Mouse (Mus musculus): ENCODE data around the gene Daxx. TPM values are rescaled to one million over a fixed set of nuclear protein-coding genes. Genes with fewer than 3 reads are reported as not detected.

Daxx gene
- polyA plus RNA-seq, 1 experiment from 2014 or later: 90.8 TPM

DNA sequence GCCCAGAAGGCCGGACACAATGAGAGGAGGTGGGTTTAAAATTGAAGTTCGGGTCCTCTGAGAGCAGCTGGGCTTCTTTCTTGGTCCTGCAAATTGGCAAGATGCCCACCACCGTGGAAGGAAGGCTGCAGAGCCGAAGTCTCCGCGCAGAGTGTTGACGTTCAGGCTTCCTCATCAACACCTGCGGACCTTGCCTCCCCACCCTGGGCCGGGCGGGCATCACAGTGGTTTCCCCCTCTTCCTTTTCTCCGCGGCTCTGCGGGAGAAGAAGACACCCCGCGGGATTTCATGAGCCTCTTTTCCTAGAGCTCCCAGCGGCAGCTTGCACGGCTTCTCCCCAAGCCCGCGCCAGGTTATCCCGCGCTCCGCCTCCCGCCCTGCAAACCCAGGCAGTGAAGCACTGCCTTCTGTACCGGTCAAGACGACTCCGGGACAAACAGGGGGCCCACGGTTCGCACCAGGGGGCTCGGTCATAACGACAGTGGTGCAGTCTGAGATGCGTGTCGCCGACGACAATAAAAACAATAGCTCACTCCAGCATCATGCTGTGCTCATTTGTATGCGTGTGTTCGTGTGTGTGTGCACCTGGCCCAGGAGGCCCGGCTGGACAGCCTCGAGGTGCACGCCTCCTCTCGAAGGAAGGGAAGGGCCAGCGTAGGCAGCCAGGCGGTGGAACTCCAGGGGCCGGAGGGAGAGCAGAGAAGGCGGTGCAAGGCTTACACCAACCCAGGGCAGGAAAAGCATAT, 710 bp upstream of the Daxx start:
- Histone ChIP-seq H3K9me3 (no peaks in the 10 kb centered on the region), H3K27me3 (ENCODE audit: poor library complexity, severe bottlenecking) (no peaks in the 10 kb centered on the region), H3K27ac (peak overlapping the region; percentile 94), H3K36me3 (replicated peaks) (peaks cover 32% of the 10 kb centered on the region), H3K4me3 (peak overlapping the region; percentile 95), H3K4me1 (peaks cover 53% of the 10 kb centered on the region)
- 1% methylated on average over 44 of the region's 44 CpGs for WGBS
- no peak for DNase-seq (ENCODE audit: extremely low spot score, low spot score)

DNA sequence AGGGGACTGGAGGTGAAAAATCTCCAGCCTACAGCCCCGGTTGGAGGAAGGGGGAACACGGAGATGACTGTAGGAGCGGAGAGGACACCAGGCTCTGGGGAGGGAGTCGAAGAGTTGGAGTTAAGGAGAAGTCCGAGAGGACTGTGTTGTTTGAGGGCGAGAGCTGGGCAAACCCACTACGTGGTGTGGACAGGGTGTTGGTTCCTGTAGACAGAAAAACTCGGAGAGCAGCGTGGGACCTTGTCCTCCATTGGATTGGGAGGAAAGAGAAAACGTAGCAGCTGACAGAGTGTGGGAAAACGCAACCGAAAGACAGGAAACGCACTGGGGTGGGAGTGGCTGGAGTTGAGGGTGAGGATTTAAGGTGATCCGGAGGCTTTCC, 646 bp downstream of the Daxx start:
- peak overlapping the region; percentile 94 for H3K27ac ChIP-seq
- H3K4me1 ChIP-seq: peaks cover 59% of the 10 kb centered on the region
- H3K9me3 ChIP-seq: no peaks in the 10 kb centered on the region
- no peak for DNase-seq (ENCODE audit: extremely low spot score, low spot score)
- peak overlapping the region; percentile 95 for H3K4me3 ChIP-seq
- 2% methylated on average over 14 of the region's 14 CpGs for WGBS
- H3K36me3 ChIP-seq (replicated peaks): peaks cover 45% of the 10 kb centered on the region
- H3K27me3 ChIP-seq (ENCODE audit: poor library complexity, severe bottlenecking): no peaks in the 10 kb centered on the region

DNA sequence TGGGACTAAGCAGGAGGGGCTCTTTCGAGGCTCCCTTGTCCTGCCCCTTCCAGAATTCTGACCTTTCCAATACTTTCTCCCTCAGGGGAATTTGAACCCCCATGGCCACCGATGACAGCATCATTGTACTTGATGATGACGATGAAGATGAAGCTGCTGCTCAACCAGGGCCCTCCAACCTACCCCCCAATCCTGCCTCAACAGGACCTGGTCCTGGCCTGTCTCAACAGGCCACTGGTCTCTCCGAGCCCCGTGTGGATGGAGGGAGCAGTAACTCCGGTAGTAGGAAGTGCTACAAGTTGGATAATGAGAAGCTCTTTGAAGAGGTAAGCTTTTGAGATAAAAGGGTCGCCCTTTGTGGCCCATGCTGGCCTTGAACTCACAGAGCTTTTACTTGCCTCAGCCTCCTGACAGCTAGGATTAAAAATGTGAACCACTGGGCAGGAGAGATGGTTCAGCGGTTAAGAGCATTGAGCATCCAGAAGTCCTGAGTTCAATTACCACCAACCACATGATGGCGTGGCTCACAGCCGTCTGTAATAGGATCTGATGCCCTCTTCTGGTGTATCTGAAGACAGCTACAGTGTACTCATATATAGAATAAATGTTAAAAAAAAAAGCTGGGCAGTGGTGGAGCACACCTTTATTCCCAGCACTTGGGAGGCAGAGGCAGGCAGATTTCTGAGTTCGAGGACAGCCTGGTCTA, 1.3 kb downstream of the Daxx start:
- peak overlapping the region; percentile 95 for H3K4me3 ChIP-seq
- 57% methylated on average over 11 of the region's 11 CpGs for WGBS
- H3K27ac ChIP-seq: peak overlapping the region; percentile 94
- peaks cover 63% of the 10 kb centered on the region for H3K4me1 ChIP-seq
- peaks cover 49% of the 10 kb centered on the region for H3K36me3 ChIP-seq (replicated peaks)
- H3K27me3 ChIP-seq (ENCODE audit: poor library complexity, severe bottlenecking): no peaks in the 10 kb centered on the region
- H3K9me3 ChIP-seq: no peaks in the 10 kb centered on the region
- DNase-seq (ENCODE audit: extremely low spot score, low spot score): no peak

DNA sequence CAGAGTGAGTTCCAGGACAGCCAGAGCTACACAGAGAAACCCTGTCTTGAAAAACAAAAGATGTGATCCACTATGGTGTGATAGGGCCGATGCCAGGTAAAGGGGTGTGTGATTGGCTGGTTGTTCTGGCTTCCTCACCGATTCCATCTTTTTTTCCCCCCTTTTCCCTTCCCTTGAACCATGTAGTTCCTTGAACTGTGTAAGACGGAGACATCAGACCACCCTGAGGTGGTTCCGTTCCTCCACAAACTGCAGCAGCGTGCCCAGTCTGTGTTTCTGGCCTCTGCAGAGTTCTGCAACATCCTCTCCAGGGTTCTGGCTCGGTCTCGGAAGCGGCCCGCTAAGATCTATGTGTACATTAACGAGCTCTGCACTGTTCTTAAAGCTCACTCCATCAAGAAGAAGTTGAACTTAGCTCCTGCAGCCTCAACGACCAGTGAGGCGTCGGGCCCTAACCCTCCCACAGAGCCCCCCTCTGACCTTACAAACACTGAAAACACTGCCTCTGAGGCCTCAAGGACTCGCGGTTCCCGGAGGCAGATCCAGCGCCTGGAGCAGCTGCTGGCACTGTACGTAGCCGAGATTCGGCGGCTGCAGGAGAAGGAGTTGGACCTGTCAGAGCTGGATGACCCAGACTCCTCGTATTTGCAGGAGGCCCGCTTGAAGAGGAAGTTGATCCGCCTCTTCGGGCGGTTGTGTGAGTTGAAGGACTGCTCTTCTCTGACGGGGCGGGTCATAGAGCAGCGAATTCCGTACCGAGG, 2.0 kb downstream of the Daxx start:
- 94% methylated on average over 31 of the region's 31 CpGs for WGBS

DNA sequence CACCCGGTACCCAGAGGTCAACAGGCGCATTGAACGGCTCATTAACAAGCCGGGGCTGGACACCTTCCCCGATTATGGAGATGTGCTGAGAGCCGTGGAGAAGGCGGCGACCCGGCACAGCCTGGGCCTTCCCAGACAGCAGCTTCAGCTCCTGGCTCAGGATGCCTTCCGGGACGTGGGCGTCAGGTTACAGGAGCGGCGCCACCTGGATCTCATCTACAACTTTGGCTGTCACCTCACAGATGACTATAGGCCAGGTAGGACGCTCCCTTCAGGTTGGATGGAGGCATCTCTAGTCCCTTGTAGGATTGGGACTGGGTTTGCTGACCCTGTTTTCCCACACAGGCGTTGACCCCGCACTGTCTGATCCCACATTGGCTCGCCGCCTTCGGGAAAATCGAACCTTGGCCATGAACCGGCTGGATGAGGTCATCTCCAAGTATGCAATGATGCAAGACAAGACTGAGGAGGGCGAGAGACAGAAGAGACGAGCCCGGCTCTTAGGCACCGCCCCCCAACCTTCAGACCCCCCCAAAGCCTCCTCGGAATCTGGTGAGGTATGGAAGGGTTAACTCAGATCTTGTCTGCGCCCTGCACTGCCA, 2.7 kb downstream of the Daxx start:
- peak overlapping the region; percentile 16; the same call in 1 of the 2 replicates for H3K4me3 ChIP-seq
- DNase-seq (ENCODE audit: extremely low spot score, low spot score): no peak
- 94% methylated on average over 28 of the region's 28 CpGs for WGBS
- H3K36me3 ChIP-seq (replicated peaks): peaks cover 51% of the 10 kb centered on the region
- no peaks in the 10 kb centered on the region for H3K27me3 ChIP-seq (ENCODE audit: poor library complexity, severe bottlenecking)
- no peak overlapping the region for H3K27ac ChIP-seq
- peaks cover 72% of the 10 kb centered on the region for H3K4me1 ChIP-seq
- H3K9me3 ChIP-seq: no peaks in the 10 kb centered on the region

More for the DNA sequence above, 2.0 kb downstream of the Daxx start:
- no peaks in the 10 kb centered on the region for H3K27me3 ChIP-seq (ENCODE audit: poor library complexity, severe bottlenecking)
- peak overlapping the region; percentile 95; the same call in 1 of the 2 replicates for H3K4me3 ChIP-seq
- peaks cover 65% of the 10 kb centered on the region for H3K4me1 ChIP-seq
- H3K36me3 ChIP-seq (replicated peaks): peaks cover 49% of the 10 kb centered on the region
- no peak overlapping the region for H3K27ac ChIP-seq
- no peak for DNase-seq (ENCODE audit: extremely low spot score, low spot score)
- H3K9me3 ChIP-seq: no peaks in the 10 kb centered on the region

DNA sequence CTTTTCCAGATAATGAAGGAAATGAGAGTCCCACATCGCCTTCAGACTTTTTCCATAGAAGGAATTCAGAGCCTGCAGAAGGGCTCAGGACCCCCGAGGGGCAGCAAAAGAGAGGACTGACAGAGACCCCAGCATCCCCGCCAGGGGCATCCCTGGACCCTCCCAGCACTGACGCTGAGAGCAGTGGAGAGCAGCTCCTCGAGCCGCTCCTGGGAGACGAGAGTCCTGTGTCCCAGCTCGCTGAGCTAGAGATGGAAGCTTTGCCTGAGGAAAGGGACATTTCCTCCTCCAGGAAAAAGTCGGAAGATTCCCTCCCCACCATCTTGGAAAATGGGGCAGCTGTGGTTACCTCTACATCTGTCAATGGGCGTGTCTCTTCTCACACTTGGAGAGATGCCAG, 4.0 kb downstream of the Daxx start:
- Histone ChIP-seq H3K4me3 (peak overlapping the region; percentile 22; the same call in 1 of the 2 replicates), H3K36me3 (replicated peaks) (peaks cover 65% of the 10 kb centered on the region), H3K27me3 (ENCODE audit: poor library complexity, severe bottlenecking) (peaks cover 9% of the 10 kb centered on the region), H3K27ac (no peak overlapping the region), H3K9me3 (no peaks in the 10 kb centered on the region; the same call in 1 of the 2 replicates), H3K4me1 (peaks cover 78% of the 10 kb centered on the region)
- no peak for DNase-seq (ENCODE audit: extremely low spot score, low spot score)
- 89% methylated on average over 10 of the region's 10 CpGs for WGBS

DNA sequence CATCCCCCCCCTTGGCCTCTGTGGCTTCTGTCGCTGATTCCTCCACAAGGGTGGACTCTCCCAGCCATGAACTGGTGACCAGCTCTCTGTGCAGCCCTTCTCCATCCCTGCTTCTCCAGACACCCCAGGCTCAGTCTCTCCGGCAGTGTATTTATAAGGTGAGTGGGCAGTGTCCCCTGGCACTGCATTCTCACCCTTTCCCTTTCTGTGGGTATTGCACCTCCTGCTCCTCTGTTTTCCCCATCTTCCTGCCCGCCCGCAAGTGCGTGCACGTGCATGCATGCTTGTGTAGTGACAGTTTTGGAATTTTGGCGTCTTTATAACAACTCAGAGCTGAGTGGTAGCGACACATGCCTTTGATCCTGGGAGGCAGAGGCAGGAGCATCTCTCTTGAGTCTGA, 4.7 kb downstream of the Daxx start:
- H3K9me3 ChIP-seq: no peaks in the 10 kb centered on the region; the same call in 1 of the 2 replicates
- peak overlapping the region; percentile 22; the same call in 1 of the 2 replicates for H3K4me3 ChIP-seq
- H3K36me3 ChIP-seq (replicated peaks): peaks cover 68% of the 10 kb centered on the region
- no peak for DNase-seq (ENCODE audit: extremely low spot score, low spot score)
- 98% methylated on average over 8 of the region's 8 CpGs for WGBS
- peaks cover 78% of the 10 kb centered on the region for H3K4me1 ChIP-seq
- no peak overlapping the region for H3K27ac ChIP-seq
- H3K27me3 ChIP-seq (ENCODE audit: poor library complexity, severe bottlenecking): peaks cover 15% of the 10 kb centered on the region

DNA sequence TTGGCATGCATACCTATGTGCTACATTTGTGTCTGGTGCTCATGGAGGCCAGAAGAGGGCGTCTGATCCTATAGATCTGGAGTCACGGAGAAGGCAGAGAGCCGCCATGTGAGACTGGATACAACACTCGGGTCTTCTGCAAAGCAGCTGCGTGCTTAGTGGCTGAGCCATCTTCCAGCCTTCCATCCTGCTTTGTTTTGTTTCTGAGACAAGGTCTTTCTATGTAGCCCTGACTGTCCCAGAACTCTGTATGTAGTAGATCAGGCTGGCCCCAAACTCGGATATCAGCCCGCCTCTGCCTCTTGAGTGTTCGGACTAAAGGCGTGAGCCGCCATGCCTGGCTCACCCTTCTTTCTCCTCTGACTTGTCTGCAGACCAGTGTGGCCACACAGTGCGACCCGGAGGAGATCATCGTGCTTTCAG, 5.8 kb downstream of the Daxx start:
- Histone ChIP-seq H3K4me1 (peaks cover 82% of the 10 kb centered on the region), H3K36me3 (replicated peaks) (peaks cover 68% of the 10 kb centered on the region), H3K9me3 (no peaks in the 10 kb centered on the region; the same call in 1 of the 2 replicates), H3K4me3 (peak overlapping the region; percentile 76), H3K27me3 (ENCODE audit: poor library complexity, severe bottlenecking) (peaks cover 15% of the 10 kb centered on the region), H3K27ac (peak overlapping the region; percentile 40; the same call in 1 of the 2 replicates)
- no peak for DNase-seq (ENCODE audit: extremely low spot score, low spot score)
- 73% methylated on average over 13 of the region's 13 CpGs for WGBS

DNA sequence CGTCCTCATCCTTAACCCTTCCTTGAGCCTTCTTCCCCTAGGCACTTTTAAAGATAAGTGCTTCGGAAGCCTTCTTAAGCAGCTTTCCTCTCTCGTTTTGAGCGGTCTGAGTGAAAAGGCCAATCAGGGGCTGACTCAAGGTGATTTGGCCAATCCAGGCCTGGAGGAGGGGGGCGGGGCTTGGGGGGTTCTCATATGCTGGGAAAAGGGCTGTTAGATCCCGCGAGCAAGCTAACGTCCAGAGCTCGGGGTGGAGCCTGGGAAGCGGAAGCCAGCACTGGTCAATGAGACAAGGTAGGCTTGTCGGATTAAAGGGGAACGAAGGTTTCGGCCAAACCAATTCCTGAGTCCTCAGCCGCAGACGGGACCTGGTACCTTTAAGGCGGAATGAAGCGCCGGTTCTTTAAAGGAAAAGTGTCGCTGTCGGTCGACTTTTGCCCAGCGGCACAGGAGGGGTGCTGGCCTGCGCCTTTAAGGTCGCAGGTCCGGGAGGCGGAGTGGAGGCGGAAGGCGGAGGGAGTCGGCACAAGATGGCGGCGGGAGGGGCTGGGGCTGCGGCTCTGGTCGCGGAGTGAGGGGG, 6.5 kb downstream of the Daxx start, which contains the start of the genes Tapbp and Zbtb22:
Gene Tapbp (plus strand): TSS at position 229 of the 580 bp plus-strand sequence.
Gene Zbtb22 (plus strand): TSS at position 234 of the 580 bp plus-strand sequence.
- Histone ChIP-seq H3K27ac (peak within 1 kb of the TSS; percentile 95), H3K9me3 (no peaks in the 10 kb centered on the region; the same call in 1 of the 2 replicates), H3K36me3 (replicated peaks) (peaks cover 64% of the 10 kb centered on the region), H3K27me3 (ENCODE audit: poor library complexity, severe bottlenecking) (peaks cover 15% of the 10 kb centered on the region), H3K4me1 (peaks cover 82% of the 10 kb centered on the region), H3K4me3 (peak within 1 kb of the TSS; percentile 76)
- 0% methylated on average over 34 of the region's 34 CpGs for WGBS
- peak; percentile 98 for DNase-seq (ENCODE audit: extremely low spot score, low spot score)

DNA sequence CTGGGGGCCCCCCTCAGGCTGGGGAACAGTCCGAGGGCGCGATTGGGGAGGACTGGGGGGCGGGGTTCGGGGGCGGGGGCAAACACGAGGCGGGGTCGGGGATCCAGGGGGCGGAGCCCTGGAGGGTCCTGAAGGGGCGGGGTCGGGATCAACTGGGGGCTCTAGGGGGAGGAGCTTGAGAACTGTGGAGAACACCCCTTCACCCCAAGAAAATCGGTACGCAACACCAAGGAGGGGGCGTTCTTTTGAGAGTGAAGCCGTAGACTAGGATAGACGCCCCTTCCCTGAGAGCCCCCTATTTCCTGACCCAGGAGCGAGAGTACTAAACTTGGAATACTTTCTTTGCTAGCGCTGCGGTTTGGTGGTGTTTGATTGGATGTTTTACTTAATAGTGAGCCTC, 7.1 kb downstream of the Daxx start:
- DNase-seq (ENCODE audit: extremely low spot score, low spot score): no peak
- Histone ChIP-seq H3K4me1 (peaks cover 83% of the 10 kb centered on the region), H3K36me3 (replicated peaks) (peaks cover 59% of the 10 kb centered on the region)

DNA sequence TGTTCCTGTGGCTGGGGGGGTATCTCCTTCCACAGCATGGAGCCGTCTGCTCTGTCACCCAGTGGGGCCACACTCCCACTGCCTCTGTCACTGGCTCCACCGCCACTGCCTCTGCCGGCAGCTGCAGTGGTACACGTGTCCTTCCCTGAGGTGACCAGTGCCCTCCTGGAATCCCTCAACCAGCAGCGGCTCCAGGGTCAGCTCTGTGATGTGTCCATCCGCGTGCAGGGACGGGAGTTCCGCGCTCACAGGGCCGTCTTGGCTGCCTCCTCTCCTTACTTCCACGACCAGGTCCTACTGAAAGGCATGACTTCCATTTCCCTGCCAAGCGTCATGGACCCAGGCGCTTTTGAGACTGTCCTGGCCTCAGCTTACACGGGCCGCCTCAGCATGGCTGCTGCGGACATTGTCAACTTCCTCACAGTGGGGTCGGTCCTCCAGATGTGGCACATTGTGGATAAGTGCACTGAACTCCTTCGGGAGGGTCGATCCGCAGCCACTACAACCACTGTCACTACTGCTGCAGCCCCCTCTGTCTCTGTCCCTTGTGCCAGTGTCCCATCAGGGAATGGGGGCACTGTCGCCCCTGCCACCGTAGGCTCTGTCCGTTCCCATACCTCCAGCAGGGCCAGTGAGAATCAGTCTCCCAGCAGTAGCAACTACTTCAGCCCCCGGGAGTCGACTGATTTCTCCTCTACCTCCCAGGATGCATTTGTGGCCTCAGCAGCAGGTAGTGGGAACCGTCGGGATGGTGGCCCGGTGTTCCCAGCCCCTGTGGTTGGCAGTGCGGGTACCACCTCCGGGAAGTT, 7.8 kb downstream of the Daxx start:
- Histone ChIP-seq H3K36me3 (replicated peaks) (peaks cover 51% of the 10 kb centered on the region), H3K27me3 (ENCODE audit: poor library complexity, severe bottlenecking) (peaks cover 15% of the 10 kb centered on the region), H3K9me3 (no peaks in the 10 kb centered on the region; the same call in 1 of the 2 replicates), H3K4me1 (peaks cover 76% of the 10 kb centered on the region), H3K4me3 (peak overlapping the region; percentile 76), H3K27ac (peak overlapping the region; percentile 26; the same call in 1 of the 2 replicates)
- DNase-seq (ENCODE audit: extremely low spot score, low spot score): no peak
- WGBS: 78% methylated on average over 31 of the region's 31 CpGs

More for the DNA sequence above, 7.1 kb downstream of the Daxx start:
- Histone ChIP-seq H3K27ac (peak overlapping the region; percentile 95), H3K27me3 (ENCODE audit: poor library complexity, severe bottlenecking) (peaks cover 15% of the 10 kb centered on the region), H3K4me3 (peak overlapping the region; percentile 76), H3K9me3 (no peaks in the 10 kb centered on the region; the same call in 1 of the 2 replicates)
- under 1% methylated on average over 19 of the region's 20 CpGs for WGBS
